Mouse (Mus musculus): Measurements from ENCODE around the gene Zfp81.
A peak's percentile ranks its signal among the peaks of the same experiment; 100 is the strongest.
"Not testable (repeated sequence)": the region's sequence is repeated elsewhere in the genome, so short reads cannot be mapped to it uniquely, and the experiment has no call there.

Gene Zfp81

GRCm38 (mm10) chr17:33358411-33359384 is at the start of gene Zfp81:
Gene Zfp81, minus strand, starts transcription at chr17:33358878.
- peak; percentile 72 to 86 for DNase-seq (ENCODE audit: low read depth in 2 of 2, low spot score in 2 of 2)

- DNase-seq (ENCODE audit: low read depth in 2 of 2, low spot score in 2 of 2), result peak; percentile 70 to 86
These were observed 35.7 kb upstream of the Zfp81 start, which contains the start of gene Zfp101 for GRCm38 (mm10) chr17:33394182-33395034. Gene Zfp101, minus strand, starts transcription at chr17:33394641.

GRCm38 (mm10) chr17:33392271-33392670 is 33.6 kb upstream of the Zfp81 start:
- no peak for DNase-seq (ENCODE audit: low read depth in 2 of 2, low spot score in 2 of 2)

GRCm38 (mm10) chr17:33385705-33386104 is 27.0 kb upstream of the Zfp81 start:
- DNase-seq (ENCODE audit: low read depth in 2 of 2, low spot score in 2 of 2), result no peak

GRCm38 (mm10) chr17:33372795-33373194 is 14.1 kb upstream of the Zfp81 start:
- no peak for DNase-seq (ENCODE audit: low read depth in 2 of 2, low spot score in 2 of 2)

GRCm38 (mm10) chr17:33352981-33353380 is 5.7 kb downstream of the Zfp81 start:
- DNase-seq (ENCODE audit: low read depth in 2 of 2, low spot score in 2 of 2), result no peak

GRCm38 (mm10) chr17:33289876-33290149 is 68.9 kb downstream of the Zfp81 start:
- not testable (repeated sequence) for DNase-seq (ENCODE audit: low read depth in 2 of 2, low spot score in 2 of 2)

GRCm38 (mm10) chr17:33289039-33289875 is 69.4 kb downstream of the Zfp81 start, which contains the start of gene Zfp955b:
Gene Zfp955b, plus strand, starts transcription at chr17:33289544.
- not testable (repeated sequence) for DNase-seq (ENCODE audit: low read depth in 2 of 2, low spot score in 2 of 2)

Data from CD8-positive naive resting alpha-beta T cell, adult 2 months (primary cell).